Mouse (Mus musculus) heart, embryonic 16.5 days (tissue): ENCODE data around the gene Pappa. TPM values are rescaled to one million over a fixed set of nuclear protein-coding genes. Genes with fewer than 3 reads are reported as not detected.

Source experiments
- ATAC-seq: fragments of 200-750 bp; cut with Nextera tagmentation; replicated peaks from 2 replicates; pipeline ENCODE4 v1.8.0; 2017; ENCODE audit warnings: moderate number of reproducible peaks; ENCODE audit not compliant: insufficient read depth, low FRiP score; ENCODE audit errors: extremely low read depth
- H3K27ac ChIP-seq: fragments of 300-500 bp; sonication (generic); 2 replicates; pipeline ENCODE4 v1.5.1; 2014; ENCODE audit warnings: mild to moderate bottlenecking, low read length, control low read depth, moderate library complexity
- H3K27me3 ChIP-seq: fragments of 300-500 bp; sonication (generic); 2 replicates; pipeline ENCODE4 v1.6.1; 2014; ENCODE audit warnings: low read length, mixed read lengths; ENCODE audit not compliant: control insufficient read depth, insufficient read depth
- H3K36me3 ChIP-seq: fragments of 300-500 bp; sonication (generic); 2 replicates; pipeline ENCODE4 v1.6.1; 2014; ENCODE audit not compliant: control insufficient read depth, insufficient read depth
- H3K4me1 ChIP-seq: fragments of 300-500 bp; sonication (generic); 2 replicates; pipeline ENCODE4 v1.6.1; 2014; ENCODE audit warnings: low read length, mixed read lengths; ENCODE audit not compliant: control insufficient read depth, insufficient read depth
- H3K4me2 ChIP-seq: fragments of 300-500 bp; sonication (generic); 2 replicates; pipeline ENCODE4 v1.6.1; 2014; ENCODE audit warnings: low read depth, mild to moderate bottlenecking, control low read depth, low read length
- H3K4me3 ChIP-seq: fragments of 300-500 bp; sonication (generic); 2 replicates; pipeline ENCODE4 v1.5.1; 2014; ENCODE audit warnings: mild to moderate bottlenecking, control low read depth, low read length
- H3K9ac ChIP-seq: fragments of 300-500 bp; sonication (generic); 2 replicates; pipeline ENCODE4 v1.6.1; 2014; ENCODE audit warnings: low read length, control low read depth
- H3K9me3 ChIP-seq: fragments of 300-500 bp; sonication (generic); replicated peaks from 2 replicates; pipeline ENCODE4 v1.6.1; 2016; ENCODE audit warnings: low read length; ENCODE audit not compliant: control insufficient read depth
- WGBS: fragments of 180-500 bp; shearing (Covaris S2); extraction: QIAGEN DNeasy Blood & Tissue Kit; methylation state at CpG from one replicate; pipeline ENCODE4 v1.1.7; 2014; 5-methylcytosine and 5-hydroxymethylcytosine counted together
- polyA plus RNA-seq: library from polyadenylated mRNA; unstranded; fragments of >200 nt; fragmentation: Nextera tagmentation; extraction: Ambion mirVana; gene quantifications from 2 replicates; pipeline ENCODE4 v1.2.1, GENCODE M21; 2015

Pappa gene
- polyA plus RNA-seq, 1 experiment from 2014 or later: 0.35 TPM

DNA sequence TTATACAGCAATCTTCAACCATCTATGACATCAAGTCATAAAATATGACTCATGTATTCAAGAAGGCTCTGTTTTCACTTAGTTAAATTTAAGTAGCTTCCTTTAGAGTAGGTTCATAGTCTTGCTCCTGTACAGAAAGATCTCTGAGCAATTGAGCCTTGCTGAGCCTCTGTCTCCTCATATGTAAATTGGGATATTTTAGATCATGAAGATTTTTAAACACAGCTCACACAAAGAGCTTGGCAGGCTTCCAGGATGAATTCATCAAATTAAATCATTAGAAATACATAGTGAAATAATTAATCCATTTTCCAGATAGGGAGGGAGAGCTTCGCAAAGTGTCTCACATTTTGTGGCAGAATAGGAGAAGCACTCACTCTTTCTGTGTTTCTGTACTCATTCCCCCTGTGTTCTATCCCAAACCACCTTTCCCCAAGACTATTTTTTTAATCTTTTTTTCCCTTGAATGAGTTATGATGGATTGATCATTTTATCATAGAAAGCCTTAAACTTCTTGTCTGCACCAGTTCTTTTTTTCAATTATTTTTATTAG, 149.4 kb downstream of the Pappa start:
- H3K27ac ChIP-seq: no peak overlapping the region
- no peak overlapping the region for H3K9ac ChIP-seq
- H3K36me3 ChIP-seq: no peaks in the 10 kb centered on the region
- 72% methylated on average over 1 of the region's 1 CpGs for WGBS
- no peaks in the 10 kb centered on the region for H3K9me3 ChIP-seq
- H3K4me2 ChIP-seq: no peak overlapping the region
- no peaks in the 10 kb centered on the region for H3K4me1 ChIP-seq
- ATAC-seq: no peak
- no peaks in the 10 kb centered on the region for H3K27me3 ChIP-seq
- H3K4me3 ChIP-seq: no peak overlapping the region

DNA sequence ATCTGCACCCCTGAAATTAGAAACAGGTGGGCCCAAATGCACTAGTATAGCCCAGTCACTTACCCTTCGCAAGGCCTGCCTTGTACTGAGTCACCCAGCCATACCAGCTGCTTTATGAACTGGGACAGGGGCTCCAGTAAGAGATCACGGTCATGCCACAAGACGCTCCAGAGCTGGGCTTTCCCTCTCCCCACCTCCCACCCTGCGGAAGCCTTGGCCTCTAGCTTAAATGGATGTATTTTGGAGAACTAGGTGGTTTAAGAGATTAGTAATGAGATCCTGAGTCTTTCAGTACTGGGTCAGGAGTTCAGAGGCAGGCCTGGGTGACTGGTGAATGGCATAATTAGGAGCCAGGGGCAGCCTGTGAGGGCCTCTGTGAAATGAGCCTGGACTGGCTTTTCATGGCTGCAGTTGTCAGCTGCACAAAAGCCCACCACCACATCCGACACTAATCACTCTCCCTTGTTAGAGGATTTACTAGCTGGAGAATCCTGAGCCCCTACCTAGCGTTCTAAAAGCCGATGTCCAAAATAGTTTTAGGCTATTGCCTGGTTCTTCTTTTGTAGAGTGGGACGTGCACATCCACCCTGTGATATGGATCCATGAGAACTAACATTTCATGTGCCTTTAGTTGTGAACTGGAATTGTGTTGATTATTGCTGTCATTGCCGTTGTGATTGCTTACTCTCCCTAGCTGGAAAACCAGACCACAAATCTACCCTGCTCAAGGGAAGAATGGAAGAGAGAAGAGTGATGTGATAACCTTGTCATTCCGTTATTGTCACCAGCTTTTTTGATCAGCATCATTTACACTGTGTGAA, 154.7 kb downstream of the Pappa start:
- no peak for ATAC-seq
- Histone ChIP-seq H3K9ac (no peak overlapping the region), H3K27ac (no peak overlapping the region), H3K27me3 (no peaks in the 10 kb centered on the region), H3K9me3 (no peaks in the 10 kb centered on the region), H3K4me1 (peaks cover 5% of the 10 kb centered on the region; the same call in 1 of the 2 replicates), H3K4me3 (no peak overlapping the region), H3K36me3 (no peaks in the 10 kb centered on the region), H3K4me2 (no peak overlapping the region)
- WGBS: 82% methylated on average over 10 of the region's 10 CpGs

DNA sequence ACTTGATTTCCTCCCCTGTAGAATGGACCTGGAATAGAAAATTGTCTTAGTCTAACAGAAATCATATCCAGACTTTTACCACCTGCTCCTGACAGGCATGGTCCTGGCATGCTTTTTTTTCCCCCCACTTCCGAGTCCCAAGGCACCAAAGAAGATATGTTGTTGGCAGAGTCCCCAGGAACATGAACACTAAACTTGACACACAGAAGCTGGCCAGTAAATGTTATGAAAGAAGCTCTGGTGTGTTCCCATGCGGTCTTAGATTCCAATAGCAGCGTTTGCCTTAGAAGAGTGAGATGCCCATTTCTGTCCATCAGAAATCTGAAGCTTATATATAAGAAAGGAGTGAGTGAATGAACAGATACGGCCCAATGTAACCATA, 155.3 kb downstream of the Pappa start:
- Histone ChIP-seq H3K4me1 (peaks cover 5% of the 10 kb centered on the region; the same call in 1 of the 2 replicates), H3K9ac (no peak overlapping the region), H3K4me3 (no peak overlapping the region), H3K4me2 (no peak overlapping the region), H3K27me3 (no peaks in the 10 kb centered on the region), H3K9me3 (no peaks in the 10 kb centered on the region), H3K36me3 (no peaks in the 10 kb centered on the region), H3K27ac (no peak overlapping the region)
- WGBS: 41% methylated on average over 4 of the region's 4 CpGs
- no peak for ATAC-seq

DNA sequence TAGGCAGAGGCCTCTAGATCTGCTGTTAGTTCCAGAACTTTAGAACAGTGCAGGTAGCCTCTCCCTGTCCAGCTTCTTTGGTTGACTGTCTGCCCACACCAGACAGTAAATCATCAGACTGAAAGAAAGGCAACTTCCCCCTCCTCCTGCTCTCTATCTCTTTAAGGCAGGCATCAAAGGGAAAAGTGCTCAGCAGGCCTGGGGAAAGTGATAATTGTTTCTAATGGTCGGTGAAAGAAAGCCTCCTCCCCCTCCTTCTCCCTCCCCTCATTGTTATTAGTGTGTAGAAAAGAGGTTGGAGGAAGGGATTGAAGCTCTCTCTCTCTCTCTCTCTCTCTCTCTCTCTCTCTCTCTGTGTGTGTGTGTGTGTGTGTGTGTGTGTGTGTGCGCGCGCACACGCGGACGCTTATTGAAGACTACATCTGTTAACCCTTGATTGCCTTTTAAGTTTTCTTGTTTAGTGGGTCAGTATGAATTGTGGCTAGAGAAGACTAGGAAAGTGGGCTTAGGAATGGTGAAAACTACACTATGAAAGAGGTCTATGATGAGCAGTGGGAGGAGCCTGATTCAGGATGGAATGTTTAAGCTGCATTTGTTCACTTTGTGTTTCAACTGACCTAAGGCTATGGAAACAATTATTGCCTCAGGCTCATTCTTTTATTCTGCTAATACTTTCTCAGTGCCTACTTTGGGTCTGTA, 156.2 kb downstream of the Pappa start:
- Histone ChIP-seq H3K4me3 (no peak overlapping the region), H3K27me3 (no peaks in the 10 kb centered on the region), H3K4me2 (no peak overlapping the region), H3K4me1 (peaks cover 6% of the 10 kb centered on the region; the same call in 1 of the 2 replicates), H3K27ac (no peak overlapping the region), H3K9me3 (no peaks in the 10 kb centered on the region), H3K9ac (no peak overlapping the region), H3K36me3 (no peaks in the 10 kb centered on the region)
- 15% methylated on average over 7 of the region's 7 CpGs for WGBS
- ATAC-seq: no peak

DNA sequence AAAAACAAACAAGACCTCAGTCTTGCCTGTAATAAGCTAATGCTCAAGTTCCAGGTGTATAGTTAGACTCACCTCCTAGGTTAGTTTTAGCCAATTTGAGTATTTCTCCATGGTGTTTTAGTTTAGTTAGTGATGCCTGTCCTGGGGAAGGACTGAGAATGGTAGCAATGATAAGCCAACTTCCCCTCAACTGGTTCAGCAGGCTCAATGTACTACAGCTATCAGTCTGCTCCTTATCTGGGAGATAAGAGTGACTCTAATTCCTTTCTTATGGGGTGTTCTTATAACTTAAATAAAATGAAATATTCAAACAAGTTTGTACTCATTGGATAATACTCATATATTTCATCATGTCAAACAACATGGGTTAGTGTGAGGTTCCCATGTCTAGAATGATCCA, 156.9 kb downstream of the Pappa start:
- no peak for ATAC-seq

DNA sequence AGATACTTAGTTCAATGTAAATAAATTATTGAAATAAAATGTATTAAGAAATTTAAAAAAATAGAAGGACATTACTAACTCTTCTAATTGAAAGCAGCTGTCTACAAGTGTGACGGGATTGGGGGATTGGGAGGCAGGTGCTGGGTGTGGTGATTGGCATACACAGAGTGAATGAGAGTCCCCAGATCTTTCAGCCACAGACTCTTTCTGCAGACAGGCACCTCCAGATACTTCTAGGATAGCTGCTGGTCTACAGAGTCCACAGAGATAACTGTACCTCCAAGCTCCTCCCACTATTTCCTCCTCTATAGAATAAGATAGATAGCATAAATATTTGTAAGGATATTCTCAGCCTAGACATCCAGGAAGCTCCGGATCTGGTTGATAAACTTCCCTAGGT, 159.6 kb downstream of the Pappa start:
- no peaks in the 10 kb centered on the region for H3K9me3 ChIP-seq
- WGBS: 63% methylated on average over 2 of the region's 2 CpGs
- ATAC-seq: no peak

More for the DNA sequence above, 156.9 kb downstream of the Pappa start:
- Histone ChIP-seq H3K9me3 (no peaks in the 10 kb centered on the region), H3K4me3 (no peak overlapping the region), H3K27ac (no peak overlapping the region), H3K4me1 (peaks cover 7% of the 10 kb centered on the region; the same call in 1 of the 2 replicates), H3K9ac (no peak overlapping the region), H3K4me2 (no peak overlapping the region), H3K36me3 (no peaks in the 10 kb centered on the region), H3K27me3 (no peaks in the 10 kb centered on the region)

DNA sequence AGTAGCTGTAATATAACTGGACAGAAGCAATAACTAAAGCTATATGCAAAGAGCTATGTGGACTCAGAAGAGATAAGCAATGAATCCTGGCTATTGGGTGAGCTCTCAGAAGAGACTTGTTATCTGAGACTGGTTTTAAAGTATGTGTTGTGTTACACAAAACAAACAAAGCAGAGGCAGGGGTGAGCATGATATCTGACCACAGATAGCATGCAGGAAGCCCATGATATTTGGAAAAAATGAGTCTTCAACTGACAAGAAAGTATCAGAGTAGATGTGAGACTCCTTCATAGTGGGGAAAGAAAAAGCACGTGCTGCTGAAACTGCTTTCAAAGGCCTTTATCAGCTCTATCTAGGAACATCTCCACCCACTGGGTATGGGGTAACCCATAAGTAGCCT, 161.2 kb downstream of the Pappa start:
- peaks cover 11% of the 10 kb centered on the region for H3K4me1 ChIP-seq
- WGBS: 17% methylated on average over 1 of the region's 1 CpGs

More for the DNA sequence above, 159.6 kb downstream of the Pappa start:
- no peak overlapping the region for H3K27ac ChIP-seq
- H3K4me2 ChIP-seq: no peak overlapping the region
- no peaks in the 10 kb centered on the region for H3K36me3 ChIP-seq
- no peak overlapping the region for H3K9ac ChIP-seq
- no peak overlapping the region for H3K4me3 ChIP-seq
- peaks cover 7% of the 10 kb centered on the region; the same call in 1 of the 2 replicates for H3K4me1 ChIP-seq
- H3K27me3 ChIP-seq: no peaks in the 10 kb centered on the region

DNA sequence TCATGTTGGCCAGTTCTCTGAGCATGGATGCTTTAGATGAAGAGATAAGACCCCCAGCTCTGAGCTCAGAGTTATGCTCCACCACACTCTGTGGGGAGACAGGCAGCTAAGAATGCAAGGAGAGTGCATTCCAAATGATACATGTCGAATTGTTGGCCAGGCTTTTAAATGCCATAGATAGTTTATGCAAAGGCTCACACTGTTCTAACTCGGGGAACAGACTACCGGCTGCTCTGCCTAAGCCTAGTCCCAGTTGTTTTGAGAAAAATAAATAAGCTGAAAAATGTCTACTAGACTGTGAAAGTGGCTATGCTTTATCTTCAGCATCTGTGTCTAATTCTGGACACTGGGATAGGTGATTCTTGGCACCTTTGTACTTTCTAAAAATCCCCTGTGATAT, 165.3 kb downstream of the Pappa start:
- no peaks in the 10 kb centered on the region for H3K36me3 ChIP-seq
- no peak overlapping the region for H3K27ac ChIP-seq
- no peaks in the 10 kb centered on the region for H3K27me3 ChIP-seq
- no peak overlapping the region for H3K9ac ChIP-seq
- 21% methylated on average over 3 of the region's 3 CpGs for WGBS
- no peak overlapping the region for H3K4me3 ChIP-seq
- H3K4me2 ChIP-seq: no peak overlapping the region
- peak; percentile 60; the same call in 1 of the 2 replicates for ATAC-seq
- peaks cover 9% of the 10 kb centered on the region; the same call in 1 of the 2 replicates for H3K4me1 ChIP-seq
- no peaks in the 10 kb centered on the region for H3K9me3 ChIP-seq

More for the DNA sequence above, 161.2 kb downstream of the Pappa start:
- H3K27ac ChIP-seq: no peak overlapping the region
- H3K9me3 ChIP-seq: no peaks in the 10 kb centered on the region
- no peak overlapping the region for H3K4me3 ChIP-seq
- H3K27me3 ChIP-seq: no peaks in the 10 kb centered on the region
- no peak for ATAC-seq
- no peaks in the 10 kb centered on the region for H3K36me3 ChIP-seq
- H3K4me2 ChIP-seq: no peak overlapping the region
- H3K9ac ChIP-seq: no peak overlapping the region

DNA sequence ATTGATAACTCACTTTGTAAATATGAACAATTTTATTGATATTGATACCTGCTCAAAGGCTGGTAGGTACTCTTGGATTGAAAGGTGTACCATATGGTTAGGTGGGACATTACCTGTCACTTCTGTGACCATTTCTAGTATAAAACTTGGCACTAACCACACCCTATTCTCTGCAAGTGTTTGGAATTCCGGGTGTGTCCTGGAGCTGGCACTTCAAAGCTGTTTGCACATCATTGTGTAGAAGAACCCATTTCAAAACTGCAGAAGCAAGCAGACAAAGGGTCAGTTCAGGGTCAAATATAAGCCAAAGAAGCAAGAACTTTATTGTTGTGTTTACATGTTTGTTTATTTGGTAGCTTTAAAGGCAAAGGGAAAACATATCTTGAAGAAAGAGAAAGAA, 171.8 kb downstream of the Pappa start:
- Histone ChIP-seq H3K36me3 (no peaks in the 10 kb centered on the region), H3K27me3 (no peaks in the 10 kb centered on the region), H3K27ac (no peak overlapping the region), H3K9ac (no peak overlapping the region), H3K9me3 (no peaks in the 10 kb centered on the region), H3K4me1 (no peaks in the 10 kb centered on the region), H3K4me2 (no peak overlapping the region), H3K4me3 (no peak overlapping the region)
- WGBS: 61% methylated on average over 1 of the region's 1 CpGs
- no peak for ATAC-seq
